In genomic region chr6:124407180-124407579, GRCm38 (mm10) we compare ENCODE assay signal across 20 mouse cellular contexts. TPM values are rescaled to one million over a fixed set of nuclear protein-coding genes. Genes with fewer than 3 reads are reported as not detected.
A peak's percentile ranks its signal among the peaks of the same experiment; 100 is the strongest.
DNase-seq lines count a peak whose midpoint lies in the region; ATAC-seq and TF ChIP-seq lines count a peak whose summit lies in the region.
"Had no signal": no experiment of that assay in that cellular context is flagged by ENCODE, and none has a peak within 500 bp of the region (broad histone marks: within the 10 kb centered on the region; RNA-seq: fewer than 3 reads in every experiment).

No protein-coding gene starts in this region.

- peaks cover 66% of the 10 kb centered on the region for H3K36me3 ChIP-seq in hindbrain, embryonic 12.5 days
- H3K36me3 ChIP-seq in hindbrain, embryonic 14.5 days (replicated peaks; ENCODE audit: control insufficient read depth, insufficient read depth), result peaks cover 84% of the 10 kb centered on the region
- peaks cover 21% of the 10 kb centered on the region for H3K36me3 ChIP-seq in liver, embryonic 11.5 days (ENCODE audit: control insufficient read depth, insufficient read depth, low read length)
- H3K36me3 ChIP-seq in liver, postnatal 0 days (replicated peaks; ENCODE audit: insufficient read depth, low read length), result peaks cover 49% of the 10 kb centered on the region

- peak; percentile 44; the same call in 1 of the 2 replicates for ATAC-seq in hindbrain, embryonic 12.5 days (ENCODE audit: low FRiP score)
- no peak for ATAC-seq in hindbrain, embryonic 14.5 days (ENCODE audit: low FRiP score)
- 0 out of 2 replicates have a peak, but pooled peaks have one; percentile 36 for ATAC-seq in liver, embryonic 11.5 days (replicated peaks; ENCODE audit: low FRiP score)
- no peak for ATAC-seq in liver, postnatal 0 days
- ATAC-seq in common myeloid progenitor, adult 5-6 weeks (replicated peaks; ENCODE audit: low read depth, poor library complexity, severe bottlenecking), result peak; percentile 22; the same call in 1 of the 2 replicates
- ATAC-seq in granulocyte monocyte progenitor cell, adult 5-6 weeks (replicated peaks; ENCODE audit: poor library complexity, severe bottlenecking), result peak; percentile 90
- ATAC-seq: activated CD4-positive, CD25-positive, alpha-beta regulatory T cell, adult 4 months; forebrain, postnatal 0 days; intestine, postnatal 0 days had no signal

- TF ChIP-seq CTCF in liver, postnatal 0 days (IDR thresholded peaks at IDR 0.05; ENCODE audit: low read depth), result no peak

- H3K4me1 ChIP-seq in hindbrain, embryonic 12.5 days, result no peaks in the 10 kb centered on the region
- H3K4me1 ChIP-seq in hindbrain, embryonic 14.5 days (replicated peaks; ENCODE audit: control insufficient read depth, insufficient read depth, low read length), result no peaks in the 10 kb centered on the region
- H3K4me1 ChIP-seq in liver, embryonic 11.5 days (replicated peaks; ENCODE audit: control insufficient read depth, insufficient read depth, low read length), result no peaks in the 10 kb centered on the region
- no peaks in the 10 kb centered on the region for H3K4me1 ChIP-seq in liver, postnatal 0 days (ENCODE audit: insufficient read depth)
- H3K4me1 ChIP-seq: kidney, embryonic 15.5 days; liver, embryonic 13.5 days had no signal

- TF ChIP-seq EP300 in liver, postnatal 0 days (IDR thresholded peaks at IDR 0.05; ENCODE audit: low read depth), result no peak

- H3K4me2 ChIP-seq in hindbrain, embryonic 12.5 days (replicated peaks), result no peak overlapping the region
- no peak overlapping the region for H3K4me2 ChIP-seq in hindbrain, embryonic 14.5 days (replicated peaks)
- H3K4me2 ChIP-seq in liver, embryonic 11.5 days, result no peak overlapping the region
- H3K4me2 ChIP-seq in liver, postnatal 0 days (ENCODE audit: low read depth, low read length), result no peak overlapping the region
- H3K4me2 ChIP-seq: kidney, embryonic 15.5 days; liver, embryonic 13.5 days; lung, embryonic 14.5 days had no signal

- H3K27me3 ChIP-seq in hindbrain, embryonic 12.5 days, result no peaks in the 10 kb centered on the region
- H3K27me3 ChIP-seq in hindbrain, embryonic 14.5 days (ENCODE audit: control insufficient read depth, insufficient read depth, low read length), result no peaks in the 10 kb centered on the region
- no peaks in the 10 kb centered on the region for H3K27me3 ChIP-seq in liver, embryonic 11.5 days (replicated peaks; ENCODE audit: control insufficient read depth, insufficient read depth, low read length)
- H3K27me3 ChIP-seq in liver, postnatal 0 days (ENCODE audit: insufficient read depth, low read length), result no peaks in the 10 kb centered on the region
- H3K27me3 ChIP-seq: kidney, embryonic 15.5 days; liver, embryonic 13.5 days had no signal

- no peak for DNase-seq in hindbrain, embryonic 14.5 days (ENCODE audit: low spot score)
- DNase-seq in liver, embryonic 11.5 days (ENCODE audit: low spot score), result no peak
- DNase-seq in liver, postnatal 0 days, result no peak
- no peak for DNase-seq in gastrocnemius, adult 8-10 months (ENCODE audit: low spot score in 2 of 2)
- DNase-seq: adrenal gland, postnatal 10 days; cerebellum, adult 2 months; cerebellum, postnatal 25 days; forebrain, postnatal 0 days; gastrocnemius, postnatal 36 days; liver, embryonic 13.5 days; lung, embryonic 14.5 days; lung, postnatal 36 days; right cerebral cortex, postnatal 14 days had no signal

- H3K9me3 ChIP-seq in hindbrain, embryonic 12.5 days (replicated peaks), result no peaks in the 10 kb centered on the region
- no peaks in the 10 kb centered on the region for H3K9me3 ChIP-seq in hindbrain, embryonic 14.5 days (ENCODE audit: control insufficient read depth, low read length)
- H3K9me3 ChIP-seq in liver, embryonic 11.5 days (ENCODE audit: control insufficient read depth, low read length), result no peaks in the 10 kb centered on the region
- no peaks in the 10 kb centered on the region for H3K9me3 ChIP-seq in liver, postnatal 0 days (ENCODE audit: low read length)
- H3K9me3 ChIP-seq: kidney, embryonic 15.5 days; liver, embryonic 13.5 days had no signal

- no peak overlapping the region for H3K4me3 ChIP-seq in hindbrain, embryonic 12.5 days
- no peak overlapping the region for H3K4me3 ChIP-seq in hindbrain, embryonic 14.5 days (replicated peaks; ENCODE audit: low read length)
- no peak overlapping the region for H3K4me3 ChIP-seq in liver, embryonic 11.5 days (ENCODE audit: low read depth, low read length)
- no peak overlapping the region for H3K4me3 ChIP-seq in liver, postnatal 0 days (ENCODE audit: low read depth, low read length)
- H3K4me3 ChIP-seq: kidney, embryonic 15.5 days; left cerebral cortex, adult 2 months; liver, embryonic 13.5 days had no signal

- H3K9ac ChIP-seq in hindbrain, embryonic 12.5 days, result no peak overlapping the region
- H3K9ac ChIP-seq in hindbrain, embryonic 14.5 days, result no peak overlapping the region
- no peak overlapping the region for H3K9ac ChIP-seq in liver, embryonic 11.5 days (ENCODE audit: low read depth, low read length)
- no peak overlapping the region for H3K9ac ChIP-seq in liver, postnatal 0 days (replicated peaks)
- H3K9ac ChIP-seq: forebrain, postnatal 0 days; kidney, embryonic 15.5 days; liver, embryonic 13.5 days; lung, embryonic 14.5 days had no signal

- no peak overlapping the region for H3K27ac ChIP-seq in hindbrain, embryonic 12.5 days
- no peak overlapping the region for H3K27ac ChIP-seq in hindbrain, embryonic 14.5 days
- no peak overlapping the region for H3K27ac ChIP-seq in liver, embryonic 11.5 days (ENCODE audit: low read depth, low read length)
- no peak overlapping the region for H3K27ac ChIP-seq in liver, postnatal 0 days (ENCODE audit: low read depth)
- H3K27ac ChIP-seq: kidney, embryonic 15.5 days; left cerebral cortex, adult 2 months; liver, embryonic 13.5 days had no signal

RNA-seq across cellular contexts. Expression of gene Pex5, which starts 7.7 kb away (rescaled TPM):
- 68.0 and 68.3 TPM in 2 replicates for polyA plus RNA-seq in hindbrain, embryonic 12.5 days (2016; fragmentation: Nextera tagmentation; extraction: Ambion mirVana)
- polyA plus RNA-seq in hindbrain, embryonic 14.5 days (2014; fragmentation: Nextera tagmentation; extraction: Ambion mirVana), result 51.7 and 58.6 TPM in 2 replicates
- polyA plus RNA-seq in liver, embryonic 11.5 days (2014; fragmentation: Nextera tagmentation; extraction: Ambion mirVana), result 39.6 and 41.2 TPM in 2 replicates
- 31.6 and 32.5 TPM in 2 replicates for polyA plus RNA-seq in liver, postnatal 0 days (2015; fragmentation: Nextera tagmentation; extraction: Ambion mirVana)
- total RNA-seq in common myeloid progenitor, adult 5-6 weeks (2017), result 19.9 and 20.5 TPM in 2 replicates
- 31.3 and 34.9 TPM in 2 replicates for total RNA-seq in granulocyte monocyte progenitor cell, adult 5-6 weeks (2014; fragmentation: Nextera tagmentation)
- 16.2 and 19.5 TPM in 2 replicates for total RNA-seq in granulocyte monocyte progenitor cell, adult 5-6 weeks (2017)
- total RNA-seq in gastrocnemius, adult 8-10 months (2022), result 10 to 100 TPM; 21.4 to 24.9 (median 22.9) TPM

RNA-seq across cellular contexts. Expression of gene Clstn3, which starts 57.4 kb away (rescaled TPM):
- 36.9 and 40.5 TPM in 2 replicates for polyA plus RNA-seq in hindbrain, embryonic 12.5 days (2016; fragmentation: Nextera tagmentation; extraction: Ambion mirVana)
- polyA plus RNA-seq in hindbrain, embryonic 14.5 days (2014; fragmentation: Nextera tagmentation; extraction: Ambion mirVana), result 94.2 and 110 TPM in 2 replicates
- polyA plus RNA-seq in liver, embryonic 11.5 days (2014; fragmentation: Nextera tagmentation; extraction: Ambion mirVana), result 6.1 and 7.6 TPM in 2 replicates
- 1.8 TPM in 2 replicates for polyA plus RNA-seq in liver, postnatal 0 days (2015; fragmentation: Nextera tagmentation; extraction: Ambion mirVana)
- 12.5 and 15.8 TPM in 2 replicates for total RNA-seq in common myeloid progenitor, adult 5-6 weeks (2017)
- 7.5 and 17.8 TPM in 2 replicates for total RNA-seq in granulocyte monocyte progenitor cell, adult 5-6 weeks (2014; fragmentation: Nextera tagmentation)
- total RNA-seq in granulocyte monocyte progenitor cell, adult 5-6 weeks (2017), result 8.6 and 11.6 TPM in 2 replicates
- 1 to 10 TPM in 1 of 4 experiments, under 1 TPM in 3; 0.27 to 1.2 (median 0.48) TPM for total RNA-seq in gastrocnemius, adult 8-10 months (2022)
- polyA plus RNA-seq: activated CD4-positive, CD25-positive, alpha-beta regulatory T cell, adult 4 months had no signal

Comparison
In these comparisons a context has a peak if more than half of its experiments do, and no peak if none do; other contexts are left out.
1. ATAC-seq: peak in hindbrain, embryonic 12.5 days (single experiment), liver, embryonic 11.5 days (single experiment), common myeloid progenitor, adult 5-6 weeks (single experiment) and granulocyte monocyte progenitor cell, adult 5-6 weeks (single experiment); none in hindbrain, embryonic 14.5 days (single experiment) and liver, postnatal 0 days (single experiment).